Mouse (Mus musculus) C2C12 (cell line): ENCODE results near the gene Gm9639.

Experiments
- CTCF ChIP-seq: IDR thresholded peaks from one replicate; pipeline ENCODE4 v1.5.1; 2011; ENCODE audit not compliant: control insufficient read depth, insufficient read depth, insufficient read length
- MYOG ChIP-seq: IDR thresholded peaks from one replicate; pipeline ENCODE4 v1.6.1; 2011; ENCODE audit not compliant: control insufficient read depth, insufficient read length; ENCODE audit errors: extremely low read depth
- USF1 ChIP-seq: IDR thresholded peaks from one replicate; pipeline ENCODE4 v1.6.1; 2011; ENCODE audit warnings: low read depth, mild to moderate bottlenecking, control low read depth, moderate library complexity

DNA sequence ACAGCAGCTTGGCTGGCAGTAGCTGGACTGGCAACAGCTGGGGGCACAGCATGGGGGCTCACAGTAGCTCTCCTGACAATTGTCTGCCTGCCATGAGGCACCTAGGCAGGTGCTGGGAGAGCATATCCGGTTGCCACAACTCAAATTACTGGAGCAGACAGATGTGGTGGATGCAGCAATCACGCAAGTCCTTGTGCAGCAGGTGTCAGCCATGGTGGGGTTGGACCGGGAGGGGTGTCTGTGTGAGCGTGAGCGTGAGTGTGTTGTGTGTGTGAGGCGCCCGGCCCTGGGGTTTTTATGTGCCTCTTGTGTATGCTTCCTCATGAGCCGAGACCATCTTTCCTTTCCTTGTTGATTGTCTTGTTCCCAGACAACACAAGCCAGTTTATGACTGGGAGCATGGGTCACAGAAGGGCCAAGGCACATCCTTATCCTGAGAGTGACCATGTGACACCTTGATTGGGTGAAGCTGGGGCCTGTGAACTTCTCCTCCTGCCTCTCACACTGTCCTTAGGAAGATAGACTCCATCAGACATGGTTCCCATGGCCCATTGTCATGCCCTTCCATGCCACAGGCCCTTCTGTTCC lies 4.1 kb upstream of the Gm9639 start, which contains the start of gene Gm19668:
- no peak for TF ChIP-seq CTCF
- TF ChIP-seq MYOG = no peak
- TF ChIP-seq USF1 = no peak
